Mouse (Mus musculus) lung, embryonic 16.5 days (tissue): ENCODE measurements around the gene Cyb5r1. TPM values are rescaled to one million over a fixed set of nuclear protein-coding genes. Genes with fewer than 3 reads are reported as not detected.

Experiments used
- ATAC-seq: fragments of 200-750 bp; cut with Nextera tagmentation; 2 replicates; pipeline ENCODE4 v1.8.0; 2017; ENCODE audit warnings: low read depth, mild to moderate bottlenecking, moderate library complexity
- H3K27ac ChIP-seq: fragments of 300-500 bp; sonication (generic); 2 replicates; pipeline ENCODE4 v1.5.1; 2014; ENCODE audit warnings: mild to moderate bottlenecking, control low read depth, low read length
- H3K27me3 ChIP-seq: fragments of 300-500 bp; sonication (generic); 2 replicates; pipeline ENCODE4 v1.6.1; 2014; ENCODE audit warnings: low read depth, low read length, mixed read lengths; ENCODE audit not compliant: control insufficient read depth, insufficient read depth
- H3K36me3 ChIP-seq: fragments of 300-500 bp; sonication (generic); 2 replicates; pipeline ENCODE4 v1.6.1; 2014; ENCODE audit warnings: low read length; ENCODE audit not compliant: control insufficient read depth, insufficient read depth
- H3K4me1 ChIP-seq: fragments of 300-500 bp; sonication (generic); replicated peaks from 2 replicates; pipeline ENCODE4 v1.6.1; 2014; ENCODE audit warnings: low read length, mixed read lengths; ENCODE audit not compliant: control insufficient read depth, insufficient read depth
- H3K4me2 ChIP-seq: fragments of 300-500 bp; sonication (generic); 2 replicates; pipeline ENCODE4 v1.6.1; 2014; ENCODE audit warnings: low read depth, low read length, control low read depth
- H3K4me3 ChIP-seq: fragments of 300-500 bp; sonication (generic); 2 replicates; pipeline ENCODE4 v1.5.1; 2014; ENCODE audit warnings: mild to moderate bottlenecking, low read length, control low read depth
- H3K9ac ChIP-seq: fragments of 300-500 bp; sonication (generic); 2 replicates; pipeline ENCODE4 v1.6.1; 2014; ENCODE audit warnings: low read length, control low read depth
- H3K9me3 ChIP-seq: fragments of 300-500 bp; sonication (generic); 2 replicates; pipeline ENCODE4 v1.6.1; 2016; ENCODE audit warnings: low read length; ENCODE audit not compliant: control insufficient read depth
- WGBS: fragments of 180-500 bp; shearing (Covaris S2); extraction: QIAGEN DNeasy Blood & Tissue Kit; methylation state at CpG from one replicate; pipeline ENCODE4 v1.1.7; 2014; 5-methylcytosine and 5-hydroxymethylcytosine counted together
- polyA plus RNA-seq: library from polyadenylated mRNA; unstranded; fragments of >200 nt; fragmentation: Nextera tagmentation; extraction: Ambion mirVana; gene quantifications from 2 replicates; pipeline ENCODE4 v1.2.1, GENCODE M21; 2015

The Cyb5r1 gene
- polyA plus RNA-seq = 42.5 and 43.9 TPM in 2 replicates

DNA sequence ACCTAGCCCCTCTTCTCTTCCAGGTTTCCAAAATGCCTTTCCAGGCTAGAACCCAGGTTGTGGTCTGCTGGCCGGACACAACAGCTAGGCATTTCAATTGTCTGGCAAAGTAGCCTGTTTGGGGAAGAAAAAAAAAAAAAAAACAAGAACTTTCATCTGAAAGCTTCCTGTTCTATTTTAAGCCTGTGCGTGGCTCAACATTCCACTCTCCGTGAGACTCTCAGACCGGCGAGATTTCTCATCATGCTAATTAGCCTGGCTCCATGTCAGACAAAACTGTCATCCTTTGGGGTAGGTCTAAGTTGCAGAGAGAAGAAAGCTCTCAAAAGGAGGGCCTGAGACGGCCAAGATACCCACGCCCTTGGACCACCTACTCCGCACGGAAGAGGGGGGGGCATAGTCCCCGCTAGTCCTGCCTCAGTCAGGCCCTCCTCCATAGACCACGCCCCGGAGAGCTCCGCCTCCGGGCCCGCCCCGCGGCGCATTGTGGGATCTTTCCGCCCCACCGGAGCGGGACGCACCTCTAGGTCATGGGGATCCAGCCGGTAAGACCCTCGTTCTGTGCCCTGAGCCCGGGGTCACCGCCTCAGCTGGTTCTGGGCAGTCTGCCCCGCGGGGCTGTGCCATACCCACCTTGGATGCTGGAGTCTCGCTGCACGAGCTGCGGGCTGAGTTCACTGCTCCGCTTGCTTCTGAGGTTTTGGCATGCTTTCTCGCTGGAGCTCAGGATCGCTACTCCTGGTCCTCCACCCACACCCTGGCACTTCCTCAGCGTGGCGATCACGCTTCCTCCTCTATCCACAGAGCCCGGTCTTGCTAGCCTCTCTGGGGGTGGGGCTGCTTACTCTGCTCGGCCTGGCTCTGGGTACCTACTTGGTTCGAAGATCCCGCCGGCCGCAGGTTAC, at the start of gene Cyb5r1:
Gene Cyb5r1 (plus strand): TSS at position 51 of the 905 bp plus-strand sequence.
- under 1% methylated on average over 42 of the region's 43 CpGs for whole genome bisulfite sequencing
- peak within 1 kb of the TSS; percentile 89 for H3K9ac ChIP-seq

DNA sequence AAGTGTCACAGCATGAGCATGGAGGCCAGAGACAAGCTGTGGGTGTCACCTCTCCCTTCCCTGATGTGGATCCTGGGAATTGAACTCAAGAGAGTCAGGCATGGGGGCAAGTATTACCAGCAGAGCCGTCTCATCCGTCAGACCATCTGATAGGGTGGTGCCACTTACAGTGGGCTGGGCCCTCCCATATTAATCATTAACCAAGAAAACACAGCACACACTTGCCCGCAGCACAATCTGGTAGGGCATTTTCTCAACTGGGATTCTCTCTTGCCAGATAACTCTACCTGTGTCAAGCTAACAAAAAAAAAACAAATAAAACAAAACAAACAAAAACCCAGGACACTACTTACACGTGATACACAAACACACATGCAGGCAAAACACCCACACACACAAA, 47.9 kb upstream of the Cyb5r1 start:
- H3K27me3 ChIP-seq = no peaks in the 10 kb centered on the region
- H3K9me3 ChIP-seq = no peaks in the 10 kb centered on the region
- no peak overlapping the region for H3K9ac ChIP-seq
- no peak for ATAC-seq
- H3K4me1 ChIP-seq = peaks cover 8% of the 10 kb centered on the region; the same call in 1 of the 2 replicates
- no peak overlapping the region for H3K4me2 ChIP-seq
- 57% methylated on average over 4 of the region's 4 CpGs for WGBS
- H3K4me3 ChIP-seq = no peak overlapping the region
- peaks cover 38% of the 10 kb centered on the region for H3K36me3 ChIP-seq
- no peak overlapping the region for H3K27ac ChIP-seq

More for the DNA sequence above, at the start of gene Cyb5r1:
- ATAC-seq = peak; percentile 100
- peak within 1 kb of the TSS; percentile 92 for H3K4me3 ChIP-seq
- peaks cover 10% of the 10 kb centered on the region for H3K4me1 ChIP-seq
- H3K4me2 ChIP-seq = peak within 1 kb of the TSS; percentile 93
- H3K27me3 ChIP-seq = no peaks in the 10 kb centered on the region
- peaks cover 19% of the 10 kb centered on the region for H3K36me3 ChIP-seq
- H3K9me3 ChIP-seq = no peaks in the 10 kb centered on the region
- peak within 1 kb of the TSS; percentile 85 for H3K27ac ChIP-seq

DNA sequence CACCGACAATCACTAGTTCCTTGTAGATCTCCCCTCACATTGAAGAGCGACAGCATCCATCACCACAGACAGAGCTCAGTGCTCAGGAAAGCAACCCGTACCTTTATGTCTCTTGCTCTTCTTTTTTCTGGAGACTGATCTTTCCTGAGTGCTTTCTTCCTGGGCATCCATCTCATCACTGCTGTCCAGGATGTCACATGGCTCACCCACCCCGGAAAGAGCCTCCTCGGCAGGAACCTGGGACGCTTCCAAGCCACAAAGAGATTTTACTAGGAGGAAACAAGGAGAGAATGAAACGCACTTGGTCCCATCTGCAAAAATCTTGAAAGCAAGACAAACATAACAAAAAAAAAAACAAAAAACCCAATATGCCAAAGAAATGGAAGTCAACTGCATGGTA, 44.7 kb upstream of the Cyb5r1 start:
- H3K27ac ChIP-seq = no peak overlapping the region
- no peaks in the 10 kb centered on the region for H3K9me3 ChIP-seq
- H3K4me3 ChIP-seq = peak overlapping the region; percentile 95
- ATAC-seq = no peak
- 62% methylated on average over 7 of the region's 7 CpGs for WGBS
- peak overlapping the region; percentile 95 for H3K9ac ChIP-seq
- peaks cover 22% of the 10 kb centered on the region for H3K36me3 ChIP-seq
- H3K4me2 ChIP-seq = peak overlapping the region; percentile 90
- no peaks in the 10 kb centered on the region for H3K27me3 ChIP-seq
- peaks cover 10% of the 10 kb centered on the region; the same call in 1 of the 2 replicates for H3K4me1 ChIP-seq

DNA sequence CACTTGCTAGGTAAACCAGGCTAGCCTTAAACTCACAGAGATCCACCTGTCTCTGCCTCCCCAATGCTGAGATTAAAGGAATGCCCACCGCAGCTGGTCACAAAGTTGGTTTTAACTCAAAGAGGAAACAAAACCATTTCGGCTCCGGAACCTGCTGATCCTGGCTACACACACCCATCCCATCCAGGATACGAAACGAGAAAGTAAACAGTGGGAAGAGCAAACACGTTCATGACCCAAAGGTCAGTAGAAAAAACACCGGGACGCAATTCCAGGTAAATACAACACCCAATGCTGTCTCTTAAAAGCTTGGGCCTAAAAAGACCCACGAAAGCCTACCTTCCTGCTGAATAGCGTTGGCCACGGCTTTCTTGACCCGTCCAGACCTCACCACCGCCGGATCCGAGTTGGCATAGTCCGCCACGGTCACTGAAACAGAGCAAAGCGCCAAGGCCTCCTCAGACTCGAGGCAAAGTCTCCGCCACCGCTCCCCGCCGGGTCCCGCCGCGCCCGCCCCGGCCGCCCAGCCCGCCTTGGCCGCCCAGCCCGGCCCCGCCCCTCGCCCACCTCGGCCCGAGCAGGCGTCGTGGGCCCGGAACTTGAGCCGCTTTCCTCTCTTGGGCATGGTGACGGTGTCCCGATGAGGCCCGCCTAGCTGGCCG, 44.0 kb upstream of the Cyb5r1 start:
- ATAC-seq = peak; percentile 89
- 0% methylated on average over 23 of the region's 44 CpGs for WGBS
- peak overlapping the region; percentile 90 for H3K4me2 ChIP-seq

DNA sequence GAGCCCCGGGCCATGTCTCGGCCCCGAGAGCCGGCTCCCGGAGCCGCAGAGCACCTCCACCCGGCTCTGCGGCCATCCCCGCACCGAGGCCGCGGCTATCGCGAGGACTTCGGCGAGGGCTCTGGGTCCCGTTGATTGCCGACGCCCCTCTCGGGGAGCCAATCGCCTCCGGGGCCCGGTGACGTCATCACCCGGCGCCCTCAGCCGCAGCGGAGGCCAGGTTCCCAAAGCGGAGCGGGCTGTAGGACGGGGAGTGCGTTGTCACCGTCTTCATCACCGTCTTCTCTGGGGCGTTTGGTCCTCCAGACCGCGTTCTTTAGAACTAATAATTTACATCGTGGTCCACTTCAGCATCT, 43.5 kb upstream of the Cyb5r1 start, which contains the start of gene Tmem183a:
Gene Tmem183a (minus strand): TSS at position 123 of the 356 bp plus-strand sequence.
- WGBS = under 1% methylated on average over 36 of the region's 38 CpGs
- Histone ChIP-seq H3K27me3 (no peaks in the 10 kb centered on the region), H3K9ac (peak within 1 kb of the TSS; percentile 95), H3K4me1 (peaks cover 10% of the 10 kb centered on the region; the same call in 1 of the 2 replicates), H3K9me3 (no peaks in the 10 kb centered on the region), H3K4me2 (peak within 1 kb of the TSS; percentile 90), H3K36me3 (peaks cover 14% of the 10 kb centered on the region), H3K4me3 (peak within 1 kb of the TSS; percentile 95), H3K27ac (peak within 1 kb of the TSS; percentile 73)
- peak; percentile 99 for ATAC-seq

More for the DNA sequence above, 44.0 kb upstream of the Cyb5r1 start:
- H3K4me1 ChIP-seq = peaks cover 10% of the 10 kb centered on the region; the same call in 1 of the 2 replicates
- H3K4me3 ChIP-seq = peak overlapping the region; percentile 95
- peak overlapping the region; percentile 73 for H3K27ac ChIP-seq
- H3K27me3 ChIP-seq = no peaks in the 10 kb centered on the region
- H3K36me3 ChIP-seq = peaks cover 16% of the 10 kb centered on the region
- H3K9ac ChIP-seq = peak overlapping the region; percentile 95
- H3K9me3 ChIP-seq = no peaks in the 10 kb centered on the region

DNA sequence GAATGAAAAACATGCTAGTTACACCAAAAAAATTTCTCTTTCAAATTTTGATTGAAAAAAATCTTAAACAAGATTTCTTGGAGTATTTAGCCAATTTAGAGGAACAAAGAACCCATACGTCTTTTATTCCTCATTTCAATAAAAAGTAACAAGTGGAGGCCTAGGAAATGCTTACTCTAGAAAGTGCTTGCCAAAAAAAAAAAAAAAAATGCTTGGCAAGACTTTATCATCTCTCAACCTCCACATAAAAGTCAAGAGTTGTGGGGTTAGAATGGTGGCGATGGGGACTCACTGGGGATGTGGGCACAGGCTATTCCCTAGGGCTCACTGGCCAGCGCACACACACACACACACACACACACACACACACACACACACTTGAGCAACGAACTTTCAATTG, 42.2 kb upstream of the Cyb5r1 start:
- no peak overlapping the region for H3K4me2 ChIP-seq
- H3K9ac ChIP-seq = no peak overlapping the region
- no peak overlapping the region for H3K4me3 ChIP-seq
- H3K27ac ChIP-seq = no peak overlapping the region
- H3K4me1 ChIP-seq = peaks cover 10% of the 10 kb centered on the region; the same call in 1 of the 2 replicates
- no peak for ATAC-seq
- no peaks in the 10 kb centered on the region for H3K9me3 ChIP-seq
- peaks cover 8% of the 10 kb centered on the region for H3K36me3 ChIP-seq
- 69% methylated on average over 4 of the region's 4 CpGs for WGBS
- no peaks in the 10 kb centered on the region for H3K27me3 ChIP-seq

DNA sequence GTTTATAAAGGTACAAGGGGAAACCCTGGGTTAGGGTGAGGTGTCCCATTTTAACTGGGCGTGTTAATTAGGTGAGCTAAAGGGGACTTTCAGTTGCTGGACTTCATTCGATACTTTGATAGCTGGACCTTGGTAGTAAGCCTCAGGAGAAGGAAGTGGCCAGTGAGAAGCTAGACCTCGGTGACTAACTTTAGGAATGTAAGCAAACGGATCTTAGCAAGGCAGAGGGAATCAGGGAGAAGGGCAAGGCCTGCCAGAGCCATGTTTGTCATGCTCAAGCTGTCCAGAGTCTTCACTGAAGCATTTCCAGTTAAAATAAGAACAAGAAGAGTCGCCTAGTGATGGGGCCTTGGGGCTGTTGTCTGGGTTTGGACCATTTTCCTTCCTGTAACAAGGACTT, 39.9 kb upstream of the Cyb5r1 start:
- H3K4me2 ChIP-seq = no peak overlapping the region
- WGBS = 50% methylated on average over 5 of the region's 5 CpGs

DNA sequence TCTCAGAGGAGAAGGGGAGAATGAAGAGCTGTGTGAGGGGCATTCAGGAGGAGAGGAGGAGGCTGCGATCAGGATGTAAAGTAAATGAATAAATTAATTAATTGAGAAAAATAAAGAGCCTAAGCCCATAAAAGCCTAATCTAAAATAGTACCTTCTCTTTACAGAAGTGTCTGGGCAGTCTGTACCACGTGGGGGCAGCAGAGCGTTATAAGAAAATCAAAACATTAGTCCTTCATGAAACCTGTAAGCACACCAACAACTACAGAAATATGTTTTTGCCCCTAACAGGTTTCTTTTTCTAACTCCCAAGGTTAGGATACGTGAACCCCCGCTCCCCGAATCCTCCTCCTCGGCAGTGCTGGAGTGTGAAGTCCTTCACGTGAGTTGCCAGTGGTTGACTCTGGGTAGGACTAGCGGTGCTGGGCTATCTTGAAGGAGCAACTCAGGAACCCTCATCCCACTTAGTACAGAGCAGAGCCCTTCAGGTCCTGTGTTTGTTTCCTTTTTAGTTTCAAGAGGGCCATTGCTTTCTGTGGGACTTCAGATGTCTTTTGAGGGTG, 36.5 kb upstream of the Cyb5r1 start:
- WGBS = 41% methylated on average over 9 of the region's 9 CpGs
- Histone ChIP-seq H3K4me2 (no peak overlapping the region), H3K9me3 (peaks cover 3% of the 10 kb centered on the region; the same call in 1 of the 2 replicates), H3K27me3 (no peaks in the 10 kb centered on the region), H3K4me1 (no peaks in the 10 kb centered on the region), H3K36me3 (no peaks in the 10 kb centered on the region), H3K4me3 (no peak overlapping the region), H3K9ac (no peak overlapping the region), H3K27ac (no peak overlapping the region)
- ATAC-seq = peak; percentile 28; the same call in 1 of the 2 replicates

More for the DNA sequence above, 39.9 kb upstream of the Cyb5r1 start:
- no peaks in the 10 kb centered on the region for H3K27me3 ChIP-seq
- no peak overlapping the region for H3K27ac ChIP-seq
- H3K4me3 ChIP-seq = no peak overlapping the region
- no peak overlapping the region for H3K9ac ChIP-seq
- H3K4me1 ChIP-seq = peaks cover 8% of the 10 kb centered on the region; the same call in 1 of the 2 replicates
- peaks cover under 1% of the 10 kb centered on the region; the same call in 1 of the 2 replicates for H3K9me3 ChIP-seq
- H3K36me3 ChIP-seq = no peaks in the 10 kb centered on the region
- ATAC-seq = no peak
